Mouse (Mus musculus) embryonic facial prominence, embryonic 14.5 days (tissue): Measurements from ENCODE around the gene Ddit4. TPM values are rescaled to one million over a fixed set of nuclear protein-coding genes. Genes with fewer than 3 reads are reported as not detected.

ENCODE experiments used
- ATAC-seq: fragments of 200-750 bp; cut with Nextera tagmentation; 2 replicates; pipeline ENCODE4 v1.8.0; 2017; ENCODE audit warnings: low read depth, moderate number of reproducible peaks, moderate TSS enrichment
- DNase-seq: peaks from one replicate; pipeline ENCODE4 v3.0.0-alpha.2; 2015; ENCODE audit warnings: low spot score
- H3K27ac ChIP-seq: fragments of 300-500 bp; sonication (generic); replicated peaks from 2 replicates; pipeline ENCODE4 v1.5.1; 2014; ENCODE audit warnings: low read depth, mild to moderate bottlenecking, low read length, moderate library complexity
- H3K27me3 ChIP-seq: fragments of 300-500 bp; sonication (generic); replicated peaks from 2 replicates; pipeline ENCODE4 v1.6.1; 2014; ENCODE audit warnings: low read length; ENCODE audit not compliant: control insufficient read depth, insufficient read depth
- H3K36me3 ChIP-seq: fragments of 300-500 bp; sonication (generic); 2 replicates; pipeline ENCODE4 v1.6.1; 2014; ENCODE audit warnings: low read length, mixed read lengths; ENCODE audit not compliant: control insufficient read depth, insufficient read depth
- H3K4me1 ChIP-seq: fragments of 300-500 bp; sonication (generic); 2 replicates; pipeline ENCODE4 v1.6.1; 2014; ENCODE audit warnings: antibody characterized with exemption, low read length; ENCODE audit not compliant: control insufficient read depth, insufficient read depth
- H3K4me2 ChIP-seq: fragments of 300-500 bp; sonication (generic); 2 replicates; pipeline ENCODE4 v1.6.1; 2014; ENCODE audit warnings: low read depth, mild to moderate bottlenecking, low read length, moderate library complexity, mixed read lengths
- H3K4me3 ChIP-seq: fragments of 300-500 bp; sonication (generic); 2 replicates; pipeline ENCODE4 v1.5.1; 2014; ENCODE audit warnings: low read depth, mild to moderate bottlenecking, low read length
- H3K9ac ChIP-seq: fragments of 300-500 bp; sonication (generic); 2 replicates; pipeline ENCODE4 v1.6.1; 2014; ENCODE audit warnings: low read depth, mild to moderate bottlenecking, low read length, moderate library complexity, mixed read lengths
- H3K9me3 ChIP-seq: fragments of 300-500 bp; sonication (generic); 2 replicates; pipeline ENCODE4 v1.6.1; 2016; ENCODE audit warnings: low read length; ENCODE audit not compliant: control insufficient read depth
- WGBS: fragments of 180-500 bp; shearing (Covaris S2); extraction: QIAGEN DNeasy Blood & Tissue Kit; methylation state at CpG from one replicate; pipeline ENCODE4 v1.1.7; 2014; 5-methylcytosine and 5-hydroxymethylcytosine counted together
- polyA plus RNA-seq: library from polyadenylated mRNA; unstranded; fragments of >200 nt; fragmentation: Nextera tagmentation; extraction: Ambion mirVana; gene quantifications from 2 replicates; pipeline ENCODE4 v1.2.1, GENCODE M21; 2014

The Ddit4 gene
- polyA plus RNA-seq, 1 experiment from 2014 or later, result 9.2 TPM

GRCm38 (mm10) chr10:59967309-59967942, 15.8 kb upstream of the Ddit4 start:
- no peak overlapping the region for H3K27ac ChIP-seq

DNA sequence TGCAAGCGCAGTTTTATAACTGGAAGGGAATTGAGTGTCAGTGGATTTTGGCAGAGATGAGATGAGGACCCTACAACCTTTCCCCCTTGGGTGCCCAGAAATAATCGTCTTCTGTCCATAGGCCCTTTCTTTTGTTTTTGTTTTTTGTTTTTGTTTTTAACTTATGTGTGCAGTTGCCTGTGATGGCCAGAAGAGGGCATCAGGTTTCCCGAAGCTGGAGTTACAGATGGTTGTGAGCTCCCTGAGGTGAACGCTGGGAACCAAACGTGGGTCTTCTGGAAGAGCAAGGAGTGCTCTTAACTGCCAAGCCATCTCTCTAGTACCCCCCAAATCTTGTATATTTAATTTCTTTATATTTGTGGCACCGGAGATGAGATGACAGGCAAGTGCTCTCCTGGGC, 15.1 kb upstream of the Ddit4 start:
- H3K27ac ChIP-seq, result peak overlapping the region; percentile 98
- peaks cover 46% of the 10 kb centered on the region for H3K4me1 ChIP-seq
- H3K9ac ChIP-seq, result no peak overlapping the region
- H3K4me2 ChIP-seq, result no peak overlapping the region
- no peak overlapping the region for H3K4me3 ChIP-seq
- no peaks in the 10 kb centered on the region for H3K36me3 ChIP-seq
- no peaks in the 10 kb centered on the region for H3K9me3 ChIP-seq
- ATAC-seq (no peak), DNase-seq (no peak)
- 88% methylated on average over 6 of the region's 6 CpGs for WGBS
- no peaks in the 10 kb centered on the region for H3K27me3 ChIP-seq

More at GRCm38 (mm10) chr10:59967309-59967942, 15.8 kb upstream of the Ddit4 start:
- Histone ChIP-seq H3K4me3 (no peak overlapping the region), H3K4me2 (no peak overlapping the region), H3K27me3 (no peaks in the 10 kb centered on the region), H3K4me1 (peaks cover 46% of the 10 kb centered on the region), H3K36me3 (no peaks in the 10 kb centered on the region), H3K9ac (no peak overlapping the region), H3K9me3 (no peaks in the 10 kb centered on the region)
- ATAC-seq (no peak), DNase-seq (no peak)
- WGBS, result 75% methylated on average over 6 of the region's 6 CpGs

DNA sequence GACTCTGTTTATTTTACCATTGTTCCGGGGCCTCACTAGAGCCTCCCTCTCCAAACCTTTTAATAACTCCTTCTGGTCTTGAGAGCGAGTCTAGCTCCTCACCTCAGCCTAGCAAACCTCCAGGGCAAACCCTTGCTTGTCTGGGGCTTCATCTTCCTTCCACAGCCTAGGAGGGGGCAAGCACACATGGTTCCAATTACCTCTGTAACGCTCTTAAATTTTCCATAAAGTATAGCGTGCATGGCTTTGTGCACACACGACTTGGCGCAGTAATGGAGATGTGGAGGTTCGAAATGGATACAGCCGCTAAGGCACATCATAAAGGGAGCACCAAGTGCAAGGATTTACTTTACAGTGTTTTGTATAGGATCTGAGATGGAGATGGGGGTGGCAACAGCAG, 14.2 kb upstream of the Ddit4 start:
- Histone ChIP-seq H3K4me1 (peaks cover 41% of the 10 kb centered on the region), H3K36me3 (no peaks in the 10 kb centered on the region), H3K27me3 (no peaks in the 10 kb centered on the region), H3K9ac (peak overlapping the region; percentile 56; the same call in 1 of the 2 replicates), H3K4me2 (peak overlapping the region; percentile 46), H3K27ac (peak overlapping the region; percentile 98), H3K4me3 (no peak overlapping the region), H3K9me3 (no peaks in the 10 kb centered on the region)
- WGBS, result 22% methylated on average over 8 of the region's 8 CpGs
- ATAC-seq (peak; percentile 60), DNase-seq (peak; percentile 93)

DNA sequence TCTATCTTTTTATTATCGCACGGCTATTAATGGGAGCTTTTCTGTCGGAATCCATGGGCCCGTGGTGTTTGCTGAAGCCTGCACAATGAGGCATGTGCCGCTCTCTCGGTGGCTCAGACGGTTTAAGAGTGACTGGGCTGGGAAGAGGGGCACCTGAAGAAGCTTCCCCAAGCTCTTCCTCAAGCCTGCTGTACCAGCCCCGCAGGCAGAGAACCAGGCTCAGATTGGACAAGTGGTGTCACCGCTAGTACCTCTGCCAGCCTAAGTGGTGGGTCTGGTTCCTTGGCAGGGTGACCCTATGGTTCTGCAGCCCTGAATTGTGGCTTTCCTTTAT, 13.7 kb upstream of the Ddit4 start:
- no peak for ATAC-seq
- Histone ChIP-seq H3K9ac (peak overlapping the region; percentile 56), H3K27ac (peak overlapping the region; percentile 98), H3K27me3 (no peaks in the 10 kb centered on the region), H3K9me3 (no peaks in the 10 kb centered on the region), H3K4me1 (peaks cover 37% of the 10 kb centered on the region), H3K4me3 (no peak overlapping the region), H3K36me3 (no peaks in the 10 kb centered on the region), H3K4me2 (peak overlapping the region; percentile 46)
- no peak for DNase-seq
- 27% methylated on average over 9 of the region's 9 CpGs for WGBS

GRCm38 (mm10) chr10:59964504-59965361, 13.1 kb upstream of the Ddit4 start:
- H3K9me3 ChIP-seq, result no peaks in the 10 kb centered on the region
- no peaks in the 10 kb centered on the region for H3K36me3 ChIP-seq
- H3K27me3 ChIP-seq, result no peaks in the 10 kb centered on the region
- H3K4me3 ChIP-seq, result peak overlapping the region; percentile 3; the same call in 1 of the 2 replicates
- peak overlapping the region; percentile 46 for H3K4me2 ChIP-seq
- H3K4me1 ChIP-seq, result peaks cover 31% of the 10 kb centered on the region
- H3K27ac ChIP-seq, result peak overlapping the region; percentile 98
- peak overlapping the region; percentile 56 for H3K9ac ChIP-seq
- ATAC-seq (peak; percentile 78), DNase-seq (peak; percentile 93)
- WGBS, result 3% methylated on average over 14 of the region's 23 CpGs

DNA sequence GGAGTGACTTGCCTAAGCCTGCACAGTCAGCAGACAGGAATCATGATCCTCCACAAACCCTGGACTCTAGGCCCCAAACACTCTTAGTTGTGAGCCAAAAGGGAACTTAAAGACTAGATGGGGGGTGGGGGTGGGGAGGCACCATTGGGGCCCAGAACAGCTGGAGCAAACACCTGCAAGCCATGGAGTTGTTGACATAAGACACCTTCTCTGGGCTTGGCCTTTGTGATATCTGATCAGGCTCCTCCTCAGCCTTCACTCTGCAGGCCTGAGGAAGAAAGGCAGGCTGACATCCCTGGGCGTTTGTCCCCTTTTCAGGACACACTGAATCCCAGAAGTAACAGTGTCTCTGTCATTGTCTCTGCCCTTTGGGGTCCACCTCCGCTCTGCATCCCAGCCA, 12.0 kb upstream of the Ddit4 start:
- no peak for ATAC-seq
- no peaks in the 10 kb centered on the region for H3K36me3 ChIP-seq
- no peak overlapping the region; the same call in 1 of the 2 replicates for H3K9ac ChIP-seq
- no peak overlapping the region for H3K4me3 ChIP-seq
- no peaks in the 10 kb centered on the region for H3K27me3 ChIP-seq
- H3K4me1 ChIP-seq, result peaks cover 37% of the 10 kb centered on the region
- no peak for DNase-seq
- H3K9me3 ChIP-seq, result no peaks in the 10 kb centered on the region
- no peak overlapping the region for H3K4me2 ChIP-seq
- 73% methylated on average over 2 of the region's 2 CpGs for WGBS
- peak overlapping the region; percentile 98 for H3K27ac ChIP-seq

DNA sequence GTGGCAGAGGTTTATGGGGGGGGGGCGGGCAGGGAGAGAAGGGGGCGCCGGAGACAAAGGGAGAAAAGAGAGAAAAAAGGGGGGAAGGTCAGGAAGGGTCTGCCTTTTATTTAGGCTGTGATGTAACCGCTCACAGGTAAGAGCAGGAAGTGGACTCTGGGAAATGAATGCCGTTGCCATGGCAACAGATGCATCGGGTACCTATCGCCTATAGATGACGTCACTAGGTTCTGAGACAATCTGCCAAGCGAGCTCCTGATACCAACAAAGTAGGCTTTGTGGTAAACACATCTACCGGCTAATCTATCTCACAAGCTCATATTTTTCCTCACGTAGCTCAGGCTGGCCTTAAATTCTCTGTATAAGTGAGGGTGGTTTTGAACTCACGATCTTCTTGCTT, 7.9 kb upstream of the Ddit4 start:
- DNase-seq (no peak), ATAC-seq (no peak)
- 80% methylated on average over 12 of the region's 12 CpGs for WGBS
- no peak overlapping the region for H3K27ac ChIP-seq
- no peaks in the 10 kb centered on the region for H3K36me3 ChIP-seq
- H3K9ac ChIP-seq, result no peak overlapping the region
- H3K27me3 ChIP-seq, result no peaks in the 10 kb centered on the region
- H3K4me3 ChIP-seq, result no peak overlapping the region
- peaks cover 36% of the 10 kb centered on the region for H3K4me1 ChIP-seq
- H3K9me3 ChIP-seq, result no peaks in the 10 kb centered on the region
- no peak overlapping the region for H3K4me2 ChIP-seq

- peak overlapping the region; percentile 35; the same call in 1 of the 2 replicates for H3K9ac ChIP-seq
- ATAC-seq, result peak; percentile 10; the same call in 1 of the 2 replicates
- H3K9me3 ChIP-seq, result no peaks in the 10 kb centered on the region
- H3K4me2 ChIP-seq, result 0 out of 2 replicates have a peak overlapping the region, but pooled peaks have one; percentile 42
- 32% methylated on average over 5 of the region's 5 CpGs for WGBS
- peak overlapping the region; percentile 75 for H3K27ac ChIP-seq
- peaks cover 31% of the 10 kb centered on the region for H3K4me1 ChIP-seq
- H3K36me3 ChIP-seq, result no peaks in the 10 kb centered on the region
- no peak overlapping the region for H3K4me3 ChIP-seq
- DNase-seq, result no peak
- no peaks in the 10 kb centered on the region for H3K27me3 ChIP-seq
Measured at GRCm38 (mm10) chr10:59958458-59958857, 6.8 kb upstream of the Ddit4 start.
